In genomic region chr6:90450697-90451096, GRCm38 (mm10) we compare ENCODE assay signal across 9 mouse cellular contexts. TPM values are rescaled to one million over a fixed set of nuclear protein-coding genes. Genes with fewer than 3 reads are reported as not detected.
DNase-seq lines count a peak whose midpoint lies in the region; ATAC-seq and TF ChIP-seq lines count a peak whose summit lies in the region.
"Had no signal": no experiment of that assay in that cellular context is flagged by ENCODE, and none has a peak within 500 bp of the region (broad histone marks: within the 10 kb centered on the region; RNA-seq: fewer than 3 reads in every experiment).

No protein-coding gene starts in this region.

- ATAC-seq in midbrain, embryonic 12.5 days (ENCODE audit: low FRiP score, low read depth) = 0 out of 2 replicates have a peak, but pooled peaks have one; percentile 23
- peak; percentile 81 for ATAC-seq in lung, postnatal 0 days

- TF ChIP-seq EP300 in lung, postnatal 0 days (IDR thresholded peaks at IDR 0.05) = no peak

- peaks cover 3% of the 10 kb centered on the region; the same call in 1 of the 2 replicates for H3K27me3 ChIP-seq in midbrain, embryonic 12.5 days
- no peaks in the 10 kb centered on the region for H3K27me3 ChIP-seq in midbrain, embryonic 10.5 days (ENCODE audit: low read depth, poor library complexity, severe bottlenecking)
- no peaks in the 10 kb centered on the region for H3K27me3 ChIP-seq in lung, postnatal 0 days (replicated peaks; ENCODE audit: insufficient read depth, low read length)

- peak; percentile 58 to 81 for DNase-seq in adrenal gland, adult (ENCODE audit: inconsistent age in 2 of 2, low spot score in 1 of 2)
- no peak for DNase-seq in adrenal gland, postnatal 4 days (ENCODE audit: low spot score in 2 of 2)
- no peak for DNase-seq in midbrain, embryonic 10.5 days (ENCODE audit: low spot score)
- peak; percentile 65 to 71 for DNase-seq in heart, postnatal 36 days
- peak; percentile 62 for DNase-seq in lung, postnatal 0 days (ENCODE audit: low spot score)
- no peak for DNase-seq in spleen, postnatal 36 days (ENCODE audit: low spot score in 2 of 2)
- DNase-seq in embryo, embryonic 9.5 days (ENCODE audit: extremely low spot score) = no peak

- H3K4me3 ChIP-seq in midbrain, embryonic 12.5 days = no peak overlapping the region
- no peak overlapping the region for H3K4me3 ChIP-seq in midbrain, embryonic 10.5 days
- no peak overlapping the region for H3K4me3 ChIP-seq in lung, postnatal 0 days (ENCODE audit: low read depth, low read length)
- H3K4me3 ChIP-seq: megakaryocyte, embryonic 14.5 days had no signal

- no peak overlapping the region for H3K9ac ChIP-seq in midbrain, embryonic 12.5 days (replicated peaks)
- no peak overlapping the region for H3K9ac ChIP-seq in lung, postnatal 0 days (replicated peaks; ENCODE audit: low read depth)

- no peaks in the 10 kb centered on the region for H3K9me3 ChIP-seq in midbrain, embryonic 12.5 days
- no peaks in the 10 kb centered on the region for H3K9me3 ChIP-seq in midbrain, embryonic 10.5 days (replicated peaks)
- no peaks in the 10 kb centered on the region for H3K9me3 ChIP-seq in lung, postnatal 0 days (ENCODE audit: low read length)
- H3K9me3 ChIP-seq: megakaryocyte, embryonic 14.5 days had no signal

- H3K36me3 ChIP-seq in midbrain, embryonic 12.5 days = no peaks in the 10 kb centered on the region
- H3K36me3 ChIP-seq in midbrain, embryonic 10.5 days = no peaks in the 10 kb centered on the region
- no peaks in the 10 kb centered on the region for H3K36me3 ChIP-seq in lung, postnatal 0 days (ENCODE audit: insufficient read depth, low read length)

- H3K27ac ChIP-seq in midbrain, embryonic 12.5 days (replicated peaks) = no peak overlapping the region
- H3K27ac ChIP-seq in midbrain, embryonic 10.5 days (replicated peaks) = no peak overlapping the region
- peak overlapping the region; percentile 20 for H3K27ac ChIP-seq in lung, postnatal 0 days (ENCODE audit: low read length)

- peaks cover 10% of the 10 kb centered on the region; the same call in 1 of the 2 replicates for H3K4me1 ChIP-seq in midbrain, embryonic 12.5 days
- peaks cover 11% of the 10 kb centered on the region for H3K4me1 ChIP-seq in midbrain, embryonic 10.5 days
- peaks cover 6% of the 10 kb centered on the region; the same call in 1 of the 2 replicates for H3K4me1 ChIP-seq in lung, postnatal 0 days (ENCODE audit: insufficient read depth, low read depth, low read length)

- 78% methylated on average over 5 of the region's 5 CpGs for WGBS in midbrain, embryonic 12.5 days
- WGBS in midbrain, embryonic 10.5 days = 76% methylated on average over 5 of the region's 5 CpGs
- WGBS in lung, postnatal 0 days = 36% methylated on average over 5 of the region's 5 CpGs

- no peak for TF ChIP-seq CTCF in lung, postnatal 0 days (IDR thresholded peaks at IDR 0.05)

- intact Hi-C loops in heart, postnatal 36 days (cut with DNase I) = loop anchor here (1.0 kb wide), 2 partner anchors 65 to 88 kb away; no protein-coding TSS in a partner anchor

- H3K4me2 ChIP-seq in midbrain, embryonic 12.5 days (replicated peaks) = no peak overlapping the region
- no peak overlapping the region for H3K4me2 ChIP-seq in lung, postnatal 0 days (replicated peaks; ENCODE audit: low read depth, low read length)

RNA-seq across cellular contexts. Expression of gene Klf15, which starts 11.7 kb away (rescaled TPM):
- total RNA-seq in adrenal gland, postnatal 4 days (2021) = 10 to 100 TPM; 14.3 to 15.0 TPM
- 5.3 and 5.5 TPM in 2 replicates for polyA plus RNA-seq in midbrain, embryonic 12.5 days (2016; fragmentation: Nextera tagmentation; extraction: Ambion mirVana)
- polyA plus RNA-seq in midbrain, embryonic 10.5 days (2016; fragmentation: Nextera tagmentation; extraction: Ambion mirVana) = 4.2 and 4.9 TPM in 2 replicates
- 10 to 100 TPM; 60.8 to 87.4 TPM for total RNA-seq in heart, postnatal 36 days (2021)
- polyA plus RNA-seq in lung, postnatal 0 days (2015; fragmentation: Nextera tagmentation; extraction: Ambion mirVana) = 20.0 and 41.4 TPM in 2 replicates

RNA-seq across cellular contexts. Expression of gene Cfap100, which starts 22.1 kb away (rescaled TPM):
- under 1 TPM; 0.14 to 0.76 TPM for total RNA-seq in adrenal gland, postnatal 4 days (2021)
- 3.5 and 4.3 TPM in 2 replicates for polyA plus RNA-seq in midbrain, embryonic 12.5 days (2016; fragmentation: Nextera tagmentation; extraction: Ambion mirVana)
- polyA plus RNA-seq in midbrain, embryonic 10.5 days (2016; fragmentation: Nextera tagmentation; extraction: Ambion mirVana) = 1.9 TPM in 2 replicates
- total RNA-seq in heart, postnatal 36 days (2021) = under 1 TPM in 1 of 2 experiments, not detected in 1; 0.35 TPM
- 3.9 and 5.2 TPM in 2 replicates for polyA plus RNA-seq in lung, postnatal 0 days (2015; fragmentation: Nextera tagmentation; extraction: Ambion mirVana)

RNA-seq across cellular contexts. Expression of gene Aldh1l1, which starts 35.5 kb away (rescaled TPM):
- total RNA-seq in adrenal gland, postnatal 4 days (2021) = 10 to 100 TPM; 70.6 to 81.5 TPM
- 8.8 and 11.6 TPM in 2 replicates for polyA plus RNA-seq in midbrain, embryonic 12.5 days (2016; fragmentation: Nextera tagmentation; extraction: Ambion mirVana)
- polyA plus RNA-seq in midbrain, embryonic 10.5 days (2016; fragmentation: Nextera tagmentation; extraction: Ambion mirVana) = 2.7 and 3.7 TPM in 2 replicates
- total RNA-seq in heart, postnatal 36 days (2021) = 1 to 10 TPM; 1.9 to 2.2 TPM
- 4.8 and 5.7 TPM in 2 replicates for polyA plus RNA-seq in lung, postnatal 0 days (2015; fragmentation: Nextera tagmentation; extraction: Ambion mirVana)

Comparison
In these comparisons a context has a peak if more than half of its experiments do, and no peak if none do; other contexts are left out.
1. DNase-seq: peak in adrenal gland, adult (2 of 2), heart, postnatal 36 days (2 of 2) and lung, postnatal 0 days (single experiment); none in adrenal gland, postnatal 4 days (0 of 2), midbrain, embryonic 10.5 days (single experiment), spleen, postnatal 36 days (0 of 2) and embryo, embryonic 9.5 days (single experiment).